Mouse (Mus musculus): ENCODE measurements around the gene Lyar. TPM values are rescaled to one million over a fixed set of nuclear protein-coding genes. Genes with fewer than 3 reads are reported as not detected.

The Lyar gene
- polyA plus RNA-seq, 1 experiment from 2014 or later, result 92.4 TPM

Other genes with a start within 250 kb of the Lyar start
- gene Stx18, start 181.7 kb upstream of the Lyar start, polyA plus RNA-seq (2016; fragmentation: Nextera tagmentation; extraction: Ambion mirVana), result 40.6 and 43.2 TPM in 2 replicates
- gene Nsg1, start 60.6 kb upstream of the Lyar start, polyA plus RNA-seq (2016; fragmentation: Nextera tagmentation; extraction: Ambion mirVana), result 530 and 545 TPM in 2 replicates
- gene Zbtb49, start within 50 bp of the Lyar start, polyA plus RNA-seq (2016; fragmentation: Nextera tagmentation; extraction: Ambion mirVana), result 21.3 and 22.3 TPM in 2 replicates
- 101 and 105 TPM in 2 replicates for gene Tmem128, start 39.7 kb downstream of the Lyar start, polyA plus RNA-seq (2016; fragmentation: Nextera tagmentation; extraction: Ambion mirVana)
- not detected in 2 replicates for gene Otop1, start 55.5 kb downstream of the Lyar start, polyA plus RNA-seq (2016; fragmentation: Nextera tagmentation; extraction: Ambion mirVana)
- not detected in 2 replicates for gene Drd5, start 98.9 kb downstream of the Lyar start, polyA plus RNA-seq (2016; fragmentation: Nextera tagmentation; extraction: Ambion mirVana)